Mouse (Mus musculus): Measurements from ENCODE around the gene Ralgds. TPM values are rescaled to one million over a fixed set of nuclear protein-coding genes. Genes with fewer than 3 reads are reported as not detected.

The Ralgds gene
- total RNA-seq, 2 experiments from 2014 or later: 123 to 128 TPM

- no peak for DNase-seq
Observed at GRCm38 (mm10) chr2:28533901-28534435, 21.0 kb downstream of the Ralgds start.

GRCm38 (mm10) chr2:28534436-28535262 lies 21.7 kb downstream of the Ralgds start:
- no peak for DNase-seq

- no peak for DNase-seq
Observed at GRCm38 (mm10) chr2:28535263-28535540, 22.3 kb downstream of the Ralgds start.

GRCm38 (mm10) chr2:28535650-28536049 lies 22.7 kb downstream of the Ralgds start:
- peak in 1 of 2 experiments; percentile 68 for DNase-seq

- DNase-seq: no peak
Observed at GRCm38 (mm10) chr2:28536166-28536565, 23.2 kb downstream of the Ralgds start.

GRCm38 (mm10) chr2:28536766-28537633 lies 24.1 kb downstream of the Ralgds start:
- DNase-seq: no peak

GRCm38 (mm10) chr2:28537634-28537920 lies 24.7 kb downstream of the Ralgds start:
- no peak for DNase-seq

GRCm38 (mm10) chr2:28537995-28538816 lies 25.3 kb downstream of the Ralgds start:
- DNase-seq: no peak

- DNase-seq: no peak
Observed at GRCm38 (mm10) chr2:28538817-28539128, 25.8 kb downstream of the Ralgds start.

GRCm38 (mm10) chr2:28539206-28539605 lies 26.3 kb downstream of the Ralgds start:
- DNase-seq: peak; percentile 74 to 76

GRCm38 (mm10) chr2:28539949-28540348 lies 27.0 kb downstream of the Ralgds start:
- no peak for DNase-seq

- DNase-seq: no peak
Observed at GRCm38 (mm10) chr2:28540587-28541227, 27.8 kb downstream of the Ralgds start.

GRCm38 (mm10) chr2:28543894-28544293 lies 31.0 kb downstream of the Ralgds start:
- DNase-seq: peak; percentile 60 to 69

GRCm38 (mm10) chr2:28545976-28546375 lies 33.1 kb downstream of the Ralgds start:
- no peak for DNase-seq

- no peak for DNase-seq
Observed at GRCm38 (mm10) chr2:28546560-28546959, 33.6 kb downstream of the Ralgds start.

GRCm38 (mm10) chr2:28547237-28548172 lies 34.6 kb downstream of the Ralgds start:
- peak; percentile 72 to 78 for DNase-seq

GRCm38 (mm10) chr2:28549157-28549556 lies 36.2 kb downstream of the Ralgds start:
- DNase-seq: no peak

GRCm38 (mm10) chr2:28552301-28552700 lies 39.4 kb downstream of the Ralgds start:
- no peak for DNase-seq

GRCm38 (mm10) chr2:28557452-28557851 lies 44.5 kb downstream of the Ralgds start:
- no peak for DNase-seq

GRCm38 (mm10) chr2:28563303-28563702 lies 50.4 kb downstream of the Ralgds start, which contains the start of gene Cel:
Gene Cel, minus strand, starts transcription at chr2:28563403.
- DNase-seq: no peak

GRCm38 (mm10) chr2:28563830-28564229 lies 50.9 kb downstream of the Ralgds start:
- no peak for DNase-seq

Data from layer of hippocampus, postnatal 36 days (tissue).